Mouse (Mus musculus) WW6 (cell line): ENCODE measurements around the gene Tmem145.
A peak's percentile ranks its signal among the peaks of the same experiment; 100 is the strongest.

Source experiments
- DNase-seq: peaks from one replicate; pipeline ENCODE4 v3.0.0-alpha.2; 2013; ENCODE audit warnings: low read depth, low spot score

The Tmem145 gene

GRCm38 (mm10) chr7:25293191-25293739 is 12.6 kb upstream of the Tmem145 start:
- no peak for DNase-seq

DNA sequence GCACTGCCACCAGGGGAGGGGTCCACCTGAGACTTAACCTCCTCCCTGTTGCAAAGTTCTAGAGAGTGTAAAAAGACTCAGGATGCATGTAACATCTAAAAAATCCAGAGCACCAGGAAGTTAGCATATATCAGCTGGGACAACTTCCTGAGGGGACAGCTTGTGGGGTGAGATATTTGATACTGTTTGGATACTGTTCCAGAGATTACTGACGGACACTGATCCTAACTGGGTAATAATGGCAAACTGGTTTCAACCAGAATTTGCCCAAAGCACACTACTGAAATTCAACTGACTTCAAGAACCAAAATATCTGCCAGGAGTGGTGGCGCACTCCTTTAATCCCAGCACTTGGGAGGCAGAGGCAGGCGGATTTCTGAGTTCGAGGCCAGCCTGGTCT is 11.4 kb upstream of the Tmem145 start:
- DNase-seq = no peak

- no peak for DNase-seq
Measured at GRCm38 (mm10) chr7:25294960-25295722, 10.8 kb upstream of the Tmem145 start.

DNA sequence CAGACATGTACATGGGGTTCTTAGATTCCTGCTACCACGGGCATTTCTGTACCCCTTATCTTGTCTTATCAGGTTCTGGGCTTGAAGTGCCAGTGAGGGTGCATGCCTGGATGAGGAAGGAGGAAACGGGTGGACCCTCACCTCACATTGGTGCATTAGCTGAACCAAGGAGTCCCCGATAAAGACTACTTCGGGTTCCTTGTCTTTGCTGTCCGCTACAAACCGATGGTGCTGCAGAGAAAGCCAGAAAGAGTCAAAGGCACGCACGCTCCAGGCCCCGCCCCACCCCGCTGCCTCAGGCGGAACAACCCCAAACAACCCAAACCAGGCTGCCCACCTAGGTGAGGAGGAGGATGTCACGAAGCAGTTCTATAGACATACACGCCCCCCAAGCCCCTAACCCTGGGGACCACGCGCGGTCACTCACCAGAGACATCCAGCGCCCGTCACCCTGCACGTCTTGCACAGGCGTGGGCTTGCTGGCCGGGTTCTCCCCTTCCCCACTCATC is 8.9 kb upstream of the Tmem145 start:
- DNase-seq = no peak

DNA sequence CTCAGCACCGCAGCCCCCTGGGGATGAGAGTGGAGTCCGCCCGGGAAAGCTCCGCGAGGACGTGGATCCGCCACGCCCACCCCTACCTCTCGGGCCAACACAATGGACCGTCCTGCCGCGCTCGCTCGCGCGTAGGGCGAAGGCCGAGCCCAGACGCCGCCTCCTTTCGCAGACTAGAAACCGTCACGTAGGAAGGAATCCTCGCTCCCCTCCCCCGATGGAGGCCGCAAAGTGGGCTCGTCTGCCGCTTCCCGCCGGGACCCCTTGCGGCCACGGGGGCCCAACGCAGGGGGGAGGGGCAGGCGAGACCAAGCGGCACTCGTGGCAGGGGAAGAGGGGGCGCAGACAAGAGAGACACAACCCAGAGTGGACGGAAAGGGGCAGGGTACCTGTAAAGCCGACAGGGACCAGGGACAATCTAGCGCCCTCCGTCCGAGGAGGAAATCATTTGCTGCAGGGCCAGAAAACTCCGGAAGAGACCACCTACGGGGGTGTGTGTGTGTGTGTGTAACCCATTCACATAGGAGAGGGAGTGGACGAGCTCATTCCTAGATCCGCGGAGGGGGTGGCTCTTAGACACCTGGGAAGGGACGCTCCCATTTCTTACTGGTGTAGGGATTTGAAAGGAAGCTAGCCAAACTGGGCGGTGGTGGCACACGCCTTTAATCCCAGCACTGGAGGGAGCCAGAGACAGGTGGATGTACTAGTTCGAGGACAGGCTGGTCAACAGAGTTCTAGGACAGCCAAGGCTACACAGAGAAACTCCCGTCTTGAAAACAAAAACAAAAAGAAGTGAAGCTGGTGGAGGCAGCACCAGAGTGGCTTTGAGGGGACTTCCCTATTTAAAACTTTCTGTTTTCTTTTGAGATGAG is 8.2 kb upstream of the Tmem145 start, which contains the start of gene Pafah1b3:
Gene Pafah1b3 (minus strand): TSS at position 533 of the 872 bp plus-strand sequence.
- DNase-seq = peak; percentile 91

GRCm38 (mm10) chr7:25301063-25301462 is 4.8 kb upstream of the Tmem145 start, which contains the start of gene Prr19:
Prr19 (plus strand) TSS chr7:25301411.
- DNase-seq = no peak

DNA sequence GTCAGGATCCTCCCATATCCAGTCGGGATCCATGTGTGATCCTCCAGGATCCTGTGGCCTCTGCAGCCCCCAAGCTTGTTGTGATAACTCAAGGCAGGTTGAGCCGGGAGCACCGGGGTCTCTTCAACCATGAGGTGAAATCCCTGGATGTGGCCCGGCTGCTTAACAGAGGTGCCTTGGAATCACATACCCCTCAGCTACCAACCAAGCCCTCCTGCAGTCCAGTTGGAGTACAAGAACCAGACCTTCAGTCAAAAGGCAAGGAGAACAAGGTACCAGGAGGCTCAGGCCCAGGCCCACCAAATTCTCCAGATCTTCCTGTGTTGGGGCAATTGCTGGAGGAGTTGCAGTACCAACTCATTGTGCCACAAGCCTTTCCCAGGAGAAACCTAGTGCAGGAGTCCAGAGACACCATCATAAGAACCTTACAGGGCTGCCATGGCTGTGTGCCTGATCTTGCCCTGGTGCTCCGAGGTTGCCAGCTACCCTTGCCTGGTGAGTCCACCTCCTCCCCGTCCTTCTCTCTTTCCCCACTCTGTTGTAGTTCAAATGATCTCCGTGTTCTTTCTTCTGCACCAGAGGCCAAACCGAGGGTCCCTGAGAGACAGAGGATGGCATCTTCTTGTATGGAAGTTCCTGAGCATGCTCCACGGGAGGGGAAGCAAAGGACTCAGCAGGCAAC is 2.8 kb upstream of the Tmem145 start:
- DNase-seq = no peak

DNA sequence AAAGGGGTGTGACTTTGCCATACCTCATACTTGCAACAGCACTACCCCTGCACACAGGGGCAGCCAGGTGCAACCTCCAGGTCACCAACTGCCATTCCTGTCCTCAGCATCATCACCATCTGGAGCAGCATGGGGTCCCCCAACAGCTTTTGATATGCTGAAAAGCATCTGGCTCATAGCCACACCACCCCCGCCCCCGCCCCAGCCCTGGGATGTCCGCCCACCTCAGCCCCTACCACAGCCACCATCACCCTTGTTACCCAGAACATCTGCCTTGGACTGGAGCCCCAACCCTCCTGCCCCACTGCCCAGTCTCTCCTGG is 2.3 kb upstream of the Tmem145 start:
- no peak for DNase-seq

DNA sequence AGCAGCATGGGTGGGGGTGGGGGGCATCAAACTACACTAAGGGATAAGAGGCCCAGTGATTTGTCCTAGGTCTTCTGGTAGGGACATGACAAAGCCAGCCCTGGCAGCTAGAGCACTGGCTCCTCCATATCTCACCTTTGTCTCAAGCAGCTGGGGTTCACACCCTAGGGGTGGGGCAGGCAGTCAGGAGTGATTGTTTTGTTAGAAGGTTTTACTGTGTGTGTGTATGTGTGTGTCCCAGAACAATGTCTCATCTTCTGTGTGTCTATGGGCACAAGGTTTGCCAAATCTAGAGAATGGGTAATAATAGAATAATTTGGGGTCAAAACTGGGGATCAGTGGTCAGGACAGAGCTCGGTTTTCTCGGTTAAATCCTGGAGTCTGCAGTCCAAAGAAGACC is 425 bp upstream of the Tmem145 start:
- no peak for DNase-seq

- DNase-seq = no peak
Measured at GRCm38 (mm10) chr7:25306614-25306996, 699 bp downstream of the Tmem145 start.

DNA sequence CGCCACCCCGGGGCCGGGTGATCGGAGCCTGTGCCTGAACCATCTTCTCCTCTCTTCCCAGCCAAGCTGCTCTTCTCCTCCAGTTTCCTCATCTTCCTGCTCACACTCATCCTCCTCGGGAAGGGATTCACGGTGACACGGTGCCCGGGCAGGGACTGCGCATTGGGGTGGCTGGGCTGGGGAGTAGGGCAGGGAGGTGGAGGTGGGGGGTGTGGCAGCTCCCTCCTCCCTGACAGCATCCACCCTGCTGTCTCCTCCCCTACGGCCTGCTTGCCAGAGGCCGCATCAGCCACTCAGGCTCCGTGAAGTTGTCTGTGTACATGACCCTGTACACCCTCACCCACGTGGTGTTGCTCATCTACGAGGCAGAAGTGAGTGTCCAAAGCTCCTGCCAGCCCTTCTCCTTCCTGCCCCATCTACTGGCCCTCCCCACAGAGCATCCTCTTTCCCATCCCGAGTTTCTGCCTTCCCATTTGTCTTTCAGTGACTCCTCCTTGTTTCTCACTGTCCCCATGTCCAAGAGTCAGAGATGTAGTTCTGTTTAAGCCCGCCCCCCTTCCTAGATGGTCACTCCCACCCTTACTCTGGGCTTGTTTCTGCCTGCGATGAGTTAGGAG is 2.9 kb downstream of the Tmem145 start:
- no peak for DNase-seq

GRCm38 (mm10) chr7:25309425-25309824 is 3.5 kb downstream of the Tmem145 start:
- DNase-seq = no peak

DNA sequence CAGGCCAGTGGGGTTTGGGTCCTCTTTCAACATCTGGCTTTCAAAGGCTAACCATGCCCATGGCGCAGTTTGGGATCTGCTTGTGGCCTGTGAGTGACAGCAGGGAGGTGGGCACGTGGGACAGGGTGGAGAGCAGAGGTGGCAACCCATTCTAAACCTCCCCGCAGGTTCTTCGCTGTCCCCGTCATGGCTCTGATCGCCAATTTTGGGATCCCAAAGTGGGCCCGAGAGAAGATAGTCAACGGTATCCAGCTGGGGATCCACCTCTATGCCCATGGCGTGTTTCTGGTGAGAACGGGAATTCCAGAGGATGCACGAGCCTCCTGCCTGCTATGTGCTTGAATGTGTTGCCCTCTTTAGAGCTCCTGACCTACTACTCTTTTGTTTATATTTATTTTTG is 5.3 kb downstream of the Tmem145 start:
- DNase-seq = no peak

- no peak for DNase-seq
Measured at GRCm38 (mm10) chr7:25313325-25313724, 7.4 kb downstream of the Tmem145 start.

GRCm38 (mm10) chr7:25314606-25315305 is 8.8 kb downstream of the Tmem145 start:
- no peak for DNase-seq

- DNase-seq = no peak
Measured at GRCm38 (mm10) chr7:25315306-25316041, 9.6 kb downstream of the Tmem145 start.

- peak; percentile 92 for DNase-seq
Measured at GRCm38 (mm10) chr7:25316532-25317445, 10.9 kb downstream of the Tmem145 start, which contains the start of gene Megf8. Megf8 (plus strand) TSS chr7:25317164.

- DNase-seq = no peak
Measured at GRCm38 (mm10) chr7:25317446-25317999, 11.6 kb downstream of the Tmem145 start.
